Comparison of ENCODE assay signal across 15 mouse cellular contexts in genomic region chr11:30785497-30785896, GRCm38 (mm10). TPM values are rescaled to one million over a fixed set of nuclear protein-coding genes. Genes with fewer than 3 reads are reported as not detected.
A peak's percentile ranks its signal among the peaks of the same experiment; 100 is the strongest.
DNase-seq lines count a peak whose midpoint lies in the region; ATAC-seq and TF ChIP-seq lines count a peak whose summit lies in the region.
"Had no signal": no experiment of that assay in that cellular context is flagged by ENCODE, and none has a peak within 500 bp of the region (broad histone marks: within the 10 kb centered on the region; RNA-seq: fewer than 3 reads in every experiment).

No protein-coding gene starts in this region.

- no peaks in the 10 kb centered on the region for H3K9me3 ChIP-seq in forebrain, embryonic 15.5 days
- H3K9me3 ChIP-seq in forebrain, embryonic 13.5 days (replicated peaks): no peaks in the 10 kb centered on the region
- H3K9me3 ChIP-seq in lung, embryonic 14.5 days (ENCODE audit: low read depth, low read length): no peaks in the 10 kb centered on the region
- no peaks in the 10 kb centered on the region for H3K9me3 ChIP-seq in ES-Bruce4 (replicated peaks; ENCODE audit: control insufficient read depth, insufficient read depth, low read length, poor library complexity, severe bottlenecking)
- H3K9me3 ChIP-seq in embryonic facial prominence, embryonic 15.5 days (replicated peaks): no peaks in the 10 kb centered on the region
- H3K9me3 ChIP-seq: hindbrain, embryonic 12.5 days; midbrain, embryonic 15.5 days had no signal

- H3K4me3 ChIP-seq in forebrain, embryonic 15.5 days: no peak overlapping the region
- no peak overlapping the region for H3K4me3 ChIP-seq in forebrain, embryonic 13.5 days
- H3K4me3 ChIP-seq in lung, embryonic 14.5 days (ENCODE audit: low read depth, low read length): no peak overlapping the region
- H3K4me3 ChIP-seq in ES-Bruce4 (ENCODE audit: low read depth, low read length): peak overlapping the region; percentile 33
- no peak overlapping the region for H3K4me3 ChIP-seq in embryonic facial prominence, embryonic 15.5 days (replicated peaks)
- H3K4me3 ChIP-seq: hindbrain, embryonic 12.5 days; midbrain, embryonic 15.5 days had no signal

- no peak for TF ChIP-seq CTCF in lung, embryonic 14.5 days (IDR thresholded peaks at IDR 0.05; ENCODE audit: low read depth)
- no peak for TF ChIP-seq CTCF in ES-Bruce4 (IDR thresholded peaks at IDR 0.05; ENCODE audit: low read depth, low read length)

- H3K36me3 ChIP-seq in forebrain, embryonic 15.5 days: no peaks in the 10 kb centered on the region
- H3K36me3 ChIP-seq in forebrain, embryonic 13.5 days (ENCODE audit: poor library complexity, severe bottlenecking): no peaks in the 10 kb centered on the region
- no peaks in the 10 kb centered on the region for H3K36me3 ChIP-seq in lung, embryonic 14.5 days (ENCODE audit: insufficient read depth)
- H3K36me3 ChIP-seq in ES-Bruce4 (ENCODE audit: control insufficient read depth, insufficient read depth, low read length, poor library complexity, severe bottlenecking): no peaks in the 10 kb centered on the region
- no peaks in the 10 kb centered on the region for H3K36me3 ChIP-seq in embryonic facial prominence, embryonic 15.5 days
- H3K36me3 ChIP-seq: hindbrain, embryonic 12.5 days; midbrain, embryonic 15.5 days had no signal

- H3K27me3 ChIP-seq in forebrain, embryonic 15.5 days: no peaks in the 10 kb centered on the region
- H3K27me3 ChIP-seq in forebrain, embryonic 13.5 days: no peaks in the 10 kb centered on the region
- H3K27me3 ChIP-seq in lung, embryonic 14.5 days (ENCODE audit: insufficient read depth, low read length): no peaks in the 10 kb centered on the region
- no peaks in the 10 kb centered on the region for H3K27me3 ChIP-seq in ES-Bruce4 (ENCODE audit: control insufficient read depth, insufficient read depth, low read length, poor library complexity, severe bottlenecking)
- no peaks in the 10 kb centered on the region for H3K27me3 ChIP-seq in embryonic facial prominence, embryonic 15.5 days
- H3K27me3 ChIP-seq: hindbrain, embryonic 12.5 days; midbrain, embryonic 15.5 days had no signal

- no peak overlapping the region for H3K27ac ChIP-seq in forebrain, embryonic 15.5 days (replicated peaks)
- no peak overlapping the region for H3K27ac ChIP-seq in forebrain, embryonic 13.5 days
- peak overlapping the region; percentile 76 for H3K27ac ChIP-seq in lung, embryonic 14.5 days (ENCODE audit: low read depth)
- peak overlapping the region; percentile 68 for H3K27ac ChIP-seq in ES-Bruce4 (ENCODE audit: insufficient read depth, low read length)
- 0 out of 2 replicates have a peak overlapping the region, but pooled peaks have one; percentile 14 for H3K27ac ChIP-seq in embryonic facial prominence, embryonic 15.5 days (replicated peaks)
- H3K27ac ChIP-seq: hindbrain, embryonic 12.5 days; midbrain, embryonic 15.5 days had no signal

- no peak for DNase-seq in lung, embryonic 14.5 days
- DNase-seq in lung, postnatal 4 days: no peak
- DNase-seq in adrenal gland, adult (ENCODE audit: inconsistent age in 2 of 2, low spot score in 1 of 2): no peak
- no peak for DNase-seq in T-cell, adult 2 months (ENCODE audit: low spot score)
- DNase-seq: cerebellum, postnatal 10 days; forebrain, postnatal 0 days; kidney, adult 11 months; kidney, postnatal 36 days; thymus, postnatal 4 days had no signal

- H3K4me1 ChIP-seq in forebrain, embryonic 15.5 days: no peaks in the 10 kb centered on the region
- H3K4me1 ChIP-seq in forebrain, embryonic 13.5 days: no peaks in the 10 kb centered on the region
- H3K4me1 ChIP-seq in lung, embryonic 14.5 days (ENCODE audit: insufficient read depth): no peaks in the 10 kb centered on the region
- no peaks in the 10 kb centered on the region for H3K4me1 ChIP-seq in ES-Bruce4 (ENCODE audit: control insufficient read depth, insufficient read depth, low read length)
- peaks cover 8% of the 10 kb centered on the region; the same call in 1 of the 2 replicates for H3K4me1 ChIP-seq in embryonic facial prominence, embryonic 15.5 days
- H3K4me1 ChIP-seq: hindbrain, embryonic 12.5 days; midbrain, embryonic 15.5 days had no signal

- no peak for TF ChIP-seq POLR2A in ES-Bruce4 (IDR thresholded peaks at IDR 0.05; ENCODE audit: insufficient read depth, low read length)

- TF ChIP-seq EP300 in ES-Bruce4 (IDR thresholded peaks at IDR 0.05; ENCODE audit: insufficient read depth, low read depth, low read length): no peak

- H3K4me2 ChIP-seq in forebrain, embryonic 15.5 days (replicated peaks): no peak overlapping the region
- no peak overlapping the region for H3K4me2 ChIP-seq in forebrain, embryonic 13.5 days
- 0 out of 2 replicates have a peak overlapping the region, but pooled peaks have one; percentile 12 for H3K4me2 ChIP-seq in lung, embryonic 14.5 days
- no peak overlapping the region for H3K4me2 ChIP-seq in embryonic facial prominence, embryonic 15.5 days (replicated peaks)
- H3K4me2 ChIP-seq: hindbrain, embryonic 12.5 days; midbrain, embryonic 15.5 days had no signal

- 0 out of 2 replicates have a peak, but pooled peaks have one; percentile 13 for ATAC-seq in forebrain, embryonic 15.5 days (replicated peaks)
- no peak for ATAC-seq in forebrain, embryonic 13.5 days
- peak; percentile 44; the same call in 1 of the 2 replicates for ATAC-seq in lung, embryonic 14.5 days (ENCODE audit: insufficient read depth)
- ATAC-seq in embryonic facial prominence, embryonic 15.5 days (ENCODE audit: insufficient number of reproducible peaks, low FRiP score, low TSS enrichment, low read depth): no peak
- ATAC-seq: forebrain, postnatal 0 days had no signal

- 58% methylated on average over 3 of the region's 3 CpGs for WGBS in forebrain, embryonic 15.5 days
- 45% methylated on average over 3 of the region's 3 CpGs for WGBS in forebrain, embryonic 13.5 days
- 49% methylated on average over 3 of the region's 3 CpGs for WGBS in lung, embryonic 14.5 days
- 58% methylated on average over 3 of the region's 3 CpGs for WGBS in embryonic facial prominence, embryonic 15.5 days

- no peak overlapping the region for H3K9ac ChIP-seq in forebrain, embryonic 15.5 days (replicated peaks)
- H3K9ac ChIP-seq in forebrain, embryonic 13.5 days: no peak overlapping the region
- no peak overlapping the region for H3K9ac ChIP-seq in lung, embryonic 14.5 days
- peak overlapping the region; percentile 17; the same call in 1 of the 2 replicates for H3K9ac ChIP-seq in ES-Bruce4 (ENCODE audit: low read depth, poor library complexity, severe bottlenecking)
- no peak overlapping the region for H3K9ac ChIP-seq in embryonic facial prominence, embryonic 15.5 days
- H3K9ac ChIP-seq: forebrain, postnatal 0 days; hindbrain, embryonic 12.5 days; midbrain, embryonic 15.5 days had no signal

RNA-seq across cellular contexts. Expression of gene Psme4, which starts 14.0 kb away (rescaled TPM):
- 17.8 and 20.4 TPM in 2 replicates for polyA plus RNA-seq in forebrain, embryonic 15.5 days (2015; fragmentation: Nextera tagmentation; extraction: Ambion mirVana)
- polyA plus RNA-seq in forebrain, embryonic 13.5 days (2015; fragmentation: Nextera tagmentation; extraction: Ambion mirVana): 23.7 and 27.2 TPM in 2 replicates
- 30.5 and 33.1 TPM in 2 replicates for polyA plus RNA-seq in lung, embryonic 14.5 days (2014; fragmentation: Nextera tagmentation; extraction: Ambion mirVana)
- 241 and 244 TPM in 2 replicates for polyA plus RNA-seq in ES-Bruce4 (2011; ENCODE audit: insufficient read depth, insufficient read length, low read depth, missing spikeins)
- 16.3 and 18.8 TPM in 2 replicates for polyA plus RNA-seq in embryonic facial prominence, embryonic 15.5 days (2015; fragmentation: Nextera tagmentation; extraction: Ambion mirVana)

Comparison
In these comparisons a context has a peak if more than half of its experiments do, and no peak if none do; other contexts are left out.
1. ATAC-seq: peak in forebrain, embryonic 15.5 days (single experiment) and lung, embryonic 14.5 days (single experiment); none in forebrain, embryonic 13.5 days (single experiment) and embryonic facial prominence, embryonic 15.5 days (single experiment).
2. H3K27ac ChIP-seq: peak in lung, embryonic 14.5 days (single experiment), ES-Bruce4 (single experiment) and embryonic facial prominence, embryonic 15.5 days (single experiment); none in forebrain, embryonic 15.5 days (single experiment) and forebrain, embryonic 13.5 days (single experiment).